ENCODE assay signal across 9 mouse cellular contexts in genomic region chr7:44593051-44593450, GRCm38 (mm10). TPM values are rescaled to one million over a fixed set of nuclear protein-coding genes. Genes with fewer than 3 reads are reported as not detected.
A peak's percentile ranks its signal among the peaks of the same experiment; 100 is the strongest.
DNase-seq lines count a peak whose midpoint lies in the region; ATAC-seq lines count a peak whose summit lies in the region.
"Had no signal": no experiment of that assay in that cellular context is flagged by ENCODE, and none has a peak within 500 bp of the region (broad histone marks: within the 10 kb centered on the region; RNA-seq: fewer than 3 reads in every experiment).

No protein-coding gene starts in this region.

- no peak overlapping the region for H3K9ac ChIP-seq in forebrain, embryonic 16.5 days (replicated peaks; ENCODE audit: low read depth, low read length)
- H3K9ac ChIP-seq in midbrain, embryonic 15.5 days, result no peak overlapping the region

- peak overlapping the region; percentile 8; the same call in 1 of the 2 replicates for H3K4me3 ChIP-seq in forebrain, embryonic 16.5 days (replicated peaks; ENCODE audit: low read length)
- H3K4me3 ChIP-seq in midbrain, embryonic 15.5 days, result peak overlapping the region; percentile 75

- peak overlapping the region; percentile 59 for H3K4me2 ChIP-seq in forebrain, embryonic 16.5 days (ENCODE audit: low read length)
- peak overlapping the region; percentile 97 for H3K4me2 ChIP-seq in midbrain, embryonic 15.5 days

- H3K27ac ChIP-seq in forebrain, embryonic 16.5 days (ENCODE audit: low read length), result no peak overlapping the region
- no peak overlapping the region for H3K27ac ChIP-seq in midbrain, embryonic 15.5 days
- H3K27ac ChIP-seq: heart, embryonic 10.5 days had no signal

- peaks cover 56% of the 10 kb centered on the region for H3K4me1 ChIP-seq in forebrain, embryonic 16.5 days (replicated peaks; ENCODE audit: control insufficient read depth, insufficient read depth, low read length)
- H3K4me1 ChIP-seq in midbrain, embryonic 15.5 days, result peaks cover 62% of the 10 kb centered on the region

- no peaks in the 10 kb centered on the region for H3K9me3 ChIP-seq in forebrain, embryonic 16.5 days (ENCODE audit: control insufficient read depth, low read length)
- no peaks in the 10 kb centered on the region for H3K9me3 ChIP-seq in midbrain, embryonic 15.5 days
- H3K9me3 ChIP-seq: heart, embryonic 10.5 days had no signal

- WGBS in forebrain, embryonic 16.5 days, result 2% methylated on average over 13 of the region's 15 CpGs
- WGBS in midbrain, embryonic 15.5 days, result 3% methylated on average over 15 of the region's 15 CpGs

- DNase-seq in cerebellum, adult 11-12 months, result peak; percentile 77
- DNase-seq in cerebellum, postnatal 4 days (ENCODE audit: low spot score in 2 of 2), result no peak
- peak; percentile 65 to 72 for DNase-seq in cerebellum, postnatal 10 days
- DNase-seq in embryo, embryonic 10 days (ENCODE audit: low spot score), result no peak
- DNase-seq in right cerebral cortex, adult 18-20 months, result no peak
- DNase-seq in right cerebral cortex, adult 2 months (ENCODE audit: low spot score in 2 of 2), result no peak

- no peak for ATAC-seq in forebrain, embryonic 16.5 days
- ATAC-seq in midbrain, embryonic 15.5 days (replicated peaks), result no peak

- no peaks in the 10 kb centered on the region for H3K36me3 ChIP-seq in forebrain, embryonic 16.5 days (ENCODE audit: control insufficient read depth, insufficient read depth)
- peaks cover 5% of the 10 kb centered on the region; the same call in 1 of the 2 replicates for H3K36me3 ChIP-seq in midbrain, embryonic 15.5 days (replicated peaks)
- H3K36me3 ChIP-seq: heart, embryonic 10.5 days had no signal

- H3K27me3 ChIP-seq in forebrain, embryonic 16.5 days (replicated peaks; ENCODE audit: control insufficient read depth, insufficient read depth, low read length), result peaks cover 20% of the 10 kb centered on the region
- peaks cover 13% of the 10 kb centered on the region for H3K27me3 ChIP-seq in midbrain, embryonic 15.5 days (replicated peaks)

RNA-seq across cellular contexts. Expression of gene Kcnc3, which starts 2.6 kb away (rescaled TPM):
- 2.8 and 4.0 TPM in 2 replicates for polyA plus RNA-seq in forebrain, embryonic 16.5 days (2015; fragmentation: Nextera tagmentation; extraction: Ambion mirVana)
- 5.8 and 8.0 TPM in 2 replicates for polyA plus RNA-seq in midbrain, embryonic 15.5 days (2015; fragmentation: Nextera tagmentation; extraction: Ambion mirVana)

RNA-seq across cellular contexts. Expression of gene Napsa, which starts 20.9 kb away (rescaled TPM):
- polyA plus RNA-seq in forebrain, embryonic 16.5 days (2015; fragmentation: Nextera tagmentation; extraction: Ambion mirVana), result 0.42 and 1.4 TPM in 2 replicates
- polyA plus RNA-seq in midbrain, embryonic 15.5 days (2015; fragmentation: Nextera tagmentation; extraction: Ambion mirVana), result 1.1 and 1.4 TPM in 2 replicates

RNA-seq across cellular contexts. Expression of gene Nr1h2, which starts 39.3 kb away (rescaled TPM):
- polyA plus RNA-seq in forebrain, embryonic 16.5 days (2015; fragmentation: Nextera tagmentation; extraction: Ambion mirVana), result 69.8 and 80.2 TPM in 2 replicates
- 61.1 and 66.6 TPM in 2 replicates for polyA plus RNA-seq in midbrain, embryonic 15.5 days (2015; fragmentation: Nextera tagmentation; extraction: Ambion mirVana)

RNA-seq across cellular contexts. Expression of gene Pold1, which starts 44.4 kb away (rescaled TPM):
- polyA plus RNA-seq in forebrain, embryonic 16.5 days (2015; fragmentation: Nextera tagmentation; extraction: Ambion mirVana), result 46.1 and 48.0 TPM in 2 replicates
- 23.8 and 25.3 TPM in 2 replicates for polyA plus RNA-seq in midbrain, embryonic 15.5 days (2015; fragmentation: Nextera tagmentation; extraction: Ambion mirVana)

Comparison
In these comparisons a context has a peak if more than half of its experiments do, and no peak if none do; other contexts are left out.
1. DNase-seq: peak in cerebellum, adult 11-12 months (single experiment) and cerebellum, postnatal 10 days (2 of 2); none in cerebellum, postnatal 4 days (0 of 2), embryo, embryonic 10 days (single experiment), right cerebral cortex, adult 18-20 months (single experiment) and right cerebral cortex, adult 2 months (0 of 2).